Mouse (Mus musculus): ENCODE data around the gene Slc15a4.

The Slc15a4 gene

GRCm38 (mm10) chr5:127618834-127619233, 13.9 kb downstream of the Slc15a4 start:
- DNase-seq = no peak

- DNase-seq = peak; percentile 98
Observed at GRCm38 (mm10) chr5:127616884-127617635, 15.6 kb downstream of the Slc15a4 start.

- peak; percentile 30 for DNase-seq
Observed at GRCm38 (mm10) chr5:127616151-127616550, 16.5 kb downstream of the Slc15a4 start.

- DNase-seq = no peak
Observed at GRCm38 (mm10) chr5:127615459-127615858, 17.2 kb downstream of the Slc15a4 start.

- DNase-seq = no peak
Observed at GRCm38 (mm10) chr5:127612397-127612796, 20.3 kb downstream of the Slc15a4 start.

- no peak for DNase-seq
Observed at GRCm38 (mm10) chr5:127611881-127612280, 20.8 kb downstream of the Slc15a4 start.

- peak; percentile 61 for DNase-seq
Observed at GRCm38 (mm10) chr5:127610787-127611509, 21.7 kb downstream of the Slc15a4 start.

- DNase-seq = no peak
Observed at GRCm38 (mm10) chr5:127609191-127609714, 23.4 kb downstream of the Slc15a4 start.

GRCm38 (mm10) chr5:127607507-127607906, 25.2 kb downstream of the Slc15a4 start:
- DNase-seq = no peak

- DNase-seq = no peak
Observed at GRCm38 (mm10) chr5:127602996-127603395, 29.7 kb downstream of the Slc15a4 start.

GRCm38 (mm10) chr5:127596862-127597261, 35.8 kb downstream of the Slc15a4 start:
- DNase-seq = no peak

- no peak for DNase-seq
Observed at GRCm38 (mm10) chr5:127595676-127596075, 37.0 kb downstream of the Slc15a4 start.

- DNase-seq = no peak
Observed at GRCm38 (mm10) chr5:127592854-127593253, 39.8 kb downstream of the Slc15a4 start.

GRCm38 (mm10) chr5:127592406-127592805, 40.3 kb downstream of the Slc15a4 start:
- DNase-seq = no peak

GRCm38 (mm10) chr5:127587854-127588253, 44.8 kb downstream of the Slc15a4 start:
- DNase-seq = no peak

- no peak for DNase-seq
Observed at GRCm38 (mm10) chr5:127583658-127584057, 49.0 kb downstream of the Slc15a4 start.

- DNase-seq = peak; percentile 29
Observed at GRCm38 (mm10) chr5:127577419-127577818, 55.3 kb downstream of the Slc15a4 start.

- no peak for DNase-seq
Observed at GRCm38 (mm10) chr5:127567165-127567741, 65.4 kb downstream of the Slc15a4 start.

GRCm38 (mm10) chr5:127561086-127561485, 71.6 kb downstream of the Slc15a4 start:
- DNase-seq = no peak

- DNase-seq = peak; percentile 16
Observed at GRCm38 (mm10) chr5:127548136-127548535, 84.6 kb downstream of the Slc15a4 start.

- peak; percentile 95 for DNase-seq
Observed at GRCm38 (mm10) chr5:127546585-127546991, 86.1 kb downstream of the Slc15a4 start.
